Mouse (Mus musculus) MEL (cell line): ENCODE measurements at regions not wholly inside any gene's neighbourhood (a gene's known extent, or its start where the extent isn't known, plus 50 kb on each side); places are given as distances from the start of the nearest gene placed in this dataset.

ENCODE experiments used
- CHD1 ChIP-seq: IDR thresholded peaks from 2 replicates; pipeline ENCODE4 v1.6.1; 2012; ENCODE audit warnings: low read depth, mild to moderate bottlenecking, inconsistent platforms, low read length, improper control_type of control experiment
- CHD2 ChIP-seq: IDR thresholded peaks from 2 replicates; pipeline ENCODE4 v1.6.1; 2011; ENCODE audit warnings: low read length, improper control_type of control experiment
- E2F4 ChIP-seq: IDR thresholded peaks from 2 replicates; pipeline ENCODE4 v1.6.1; 2011; ENCODE audit warnings: low read depth, low read length, improper control_type of control experiment, borderline replicate concordance
- ELF1 ChIP-seq: IDR thresholded peaks from 2 replicates; pipeline ENCODE4 v1.6.1; 2014; ENCODE audit warnings: low read depth, mild to moderate bottlenecking, inconsistent platforms, low read length, improper control_type of control experiment, moderate library complexity
- EP300 ChIP-seq, 2 experiments: IDR thresholded peaks; 2 replicates each; pipeline ENCODE4 v1.6.1; 2011; ENCODE audit warnings: improper control_type of control experiment in 2 of 2, low read length in 2 of 2, low read depth in 1 of 2, mild to moderate bottlenecking in 1 of 2
- GATA1 ChIP-seq: IDR thresholded peaks from 2 replicates; pipeline ENCODE4 v1.6.1; 2011; ENCODE audit warnings: low read depth, low read length, improper control_type of control experiment
- MAX ChIP-seq: IDR thresholded peaks from 2 replicates; pipeline ENCODE4 v1.6.1; 2011; ENCODE audit warnings: low read length, improper control_type of control experiment
- POLR2A ChIP-seq, 2 experiments: IDR thresholded peaks; 2 replicates each; pipeline ENCODE4 v1.6.1; 2011 to 2012; ENCODE audit warnings: low read length in 2 of 2, mild to moderate bottlenecking in 2 of 2, control low read depth in 1 of 2, improper control_type of control experiment in 1 of 2, low read depth in 1 of 2, moderate library complexity in 1 of 2; ENCODE audit not compliant: control insufficient read depth in 1 of 2, insufficient read depth in 1 of 2, poor library complexity in 1 of 2
- TCF12 ChIP-seq: IDR thresholded peaks from 2 replicates; pipeline ENCODE4 v1.6.1; 2014; ENCODE audit warnings: low read depth, mild to moderate bottlenecking, inconsistent platforms, low read length, improper control_type of control experiment, moderate library complexity
- USF1 ChIP-seq: IDR thresholded peaks from 2 replicates; pipeline ENCODE4 v1.6.1; 2014; ENCODE audit warnings: low read depth, mild to moderate bottlenecking, inconsistent platforms, low read length, improper control_type of control experiment, moderate library complexity
- USF2 ChIP-seq, 2 experiments: IDR thresholded peaks; 2 replicates each; pipeline ENCODE4 v1.6.1; 2011 to 2012; ENCODE audit warnings: improper control_type of control experiment in 2 of 2, low read length in 2 of 2, borderline replicate concordance in 1 of 2, inconsistent platforms in 1 of 2, low read depth in 1 of 2, mild to moderate bottlenecking in 1 of 2; ENCODE audit not compliant: insufficient read depth in 1 of 2
- ZMIZ1 ChIP-seq: IDR thresholded peaks from 2 replicates; pipeline ENCODE4 v1.6.1; 2012; ENCODE audit warnings: low read depth, mild to moderate bottlenecking, inconsistent platforms, low read length, improper control_type of control experiment, moderate library complexity

DNA sequence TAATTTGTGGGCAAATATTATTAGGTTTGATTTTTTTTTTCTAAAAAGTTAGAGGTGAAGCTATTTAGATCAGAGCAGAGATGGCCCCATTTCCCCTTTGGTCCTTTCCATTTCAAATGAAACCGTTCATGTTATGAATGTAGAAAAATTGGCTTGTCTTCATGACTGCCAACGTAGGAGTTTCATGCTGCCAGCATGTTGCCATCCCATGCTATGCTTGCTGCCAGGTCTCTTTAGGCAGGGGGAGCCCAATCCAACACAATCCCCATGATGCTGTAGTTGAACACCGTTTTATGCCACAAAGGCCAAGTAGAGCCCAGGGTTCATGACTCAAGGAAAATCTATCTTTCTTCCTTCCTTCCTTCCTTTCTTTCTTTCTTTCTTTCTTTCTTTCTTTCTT is 259.5 kb downstream of the Abcc12 start:
- TF ChIP-seq EP300 (IDR thresholded peaks at IDR 0.05; ENCODE audit: low read depth in 1 of 2, low read length in 2 of 2) = no peak
- no peak for TF ChIP-seq MAX
- no peak for TF ChIP-seq ELF1
- no peak for TF ChIP-seq CHD2
- TF ChIP-seq USF1 = no peak
- TF ChIP-seq TCF12 = no peak
- TF ChIP-seq E2F4 = no peak
- no peak for TF ChIP-seq POLR2A (IDR thresholded peaks at IDR 0.05; ENCODE audit: control insufficient read depth in 1 of 2, insufficient read depth in 1 of 2, low read depth in 1 of 2, low read length in 2 of 2, poor library complexity in 1 of 2)
- TF ChIP-seq CHD1 = no peak
- TF ChIP-seq ZMIZ1 = no peak
- TF ChIP-seq USF2 (IDR thresholded peaks at IDR 0.05; ENCODE audit: borderline replicate concordance in 1 of 2, insufficient read depth in 1 of 2, low read depth in 1 of 2, low read length in 2 of 2) = no peak
- TF ChIP-seq GATA1 = no peak
